Mouse (Mus musculus): ENCODE data around the gene Als2cr12.
"Not testable (repeated sequence)": the region's sequence is repeated elsewhere in the genome, so short reads cannot be mapped to it uniquely, and the experiment has no call there.

The Als2cr12 gene

GRCm38 (mm10) chr1:58719356-58719945 is 23.7 kb upstream of the Als2cr12 start:
- DNase-seq (ENCODE audit: low spot score in 2 of 2), result no peak

DNA sequence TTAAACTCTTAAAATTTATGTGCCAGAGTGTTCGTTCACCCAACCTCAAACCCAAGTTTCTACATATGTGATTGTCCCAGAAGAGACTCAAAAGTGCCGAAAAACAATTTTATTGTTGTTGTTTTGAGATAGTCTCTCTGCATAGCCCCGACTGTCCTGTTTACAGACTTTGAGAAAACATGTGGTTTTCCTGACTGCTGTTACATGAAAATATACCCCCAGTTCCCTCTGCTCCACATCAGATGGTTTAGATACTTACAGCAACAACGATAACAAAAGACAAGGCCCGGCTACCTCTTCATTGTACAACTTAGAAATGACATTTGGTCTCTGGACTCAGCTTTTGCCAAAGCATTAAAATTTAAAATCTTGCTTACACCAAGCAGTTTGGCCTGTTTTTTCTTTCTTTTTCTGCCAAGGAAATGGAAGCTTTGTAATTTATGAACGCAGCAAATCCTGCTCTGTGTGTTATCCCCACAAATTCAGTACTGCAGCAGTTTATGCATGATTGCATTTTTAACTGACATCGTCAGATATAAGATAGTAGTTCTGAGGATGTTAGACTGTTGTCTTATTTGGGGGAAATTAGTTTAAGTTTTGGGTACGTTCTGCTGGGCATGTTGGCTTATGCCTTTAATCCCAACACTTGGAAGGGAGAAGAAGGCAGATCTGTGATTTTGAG is 21.9 kb upstream of the Als2cr12 start:
- no peak for DNase-seq (ENCODE audit: low spot score in 2 of 2)

GRCm38 (mm10) chr1:58716883-58717220 is 21.1 kb upstream of the Als2cr12 start:
- no peak for DNase-seq (ENCODE audit: low spot score in 2 of 2)

- no peak for DNase-seq (ENCODE audit: low spot score in 2 of 2)
Observed at GRCm38 (mm10) chr1:58716162-58716882, 20.5 kb upstream of the Als2cr12 start.

DNA sequence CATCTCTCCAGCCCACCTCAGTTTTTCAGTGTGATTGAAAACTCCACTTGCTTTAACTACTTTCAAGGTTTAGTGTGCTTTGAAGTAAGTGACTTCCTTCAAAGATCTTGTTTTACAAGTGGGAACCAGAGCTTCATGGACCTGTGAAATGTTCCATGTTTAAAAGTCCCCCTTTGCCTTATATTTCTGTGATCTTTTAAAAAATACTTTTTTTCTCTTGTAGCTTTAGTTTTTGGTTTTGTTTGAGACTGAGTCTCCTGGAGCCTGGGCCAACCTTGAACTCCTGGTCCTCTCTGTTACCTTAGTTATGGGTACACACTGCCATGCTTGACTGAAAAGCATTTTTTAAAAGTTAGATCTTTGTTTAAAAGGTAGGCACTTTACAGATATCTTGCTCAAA is 19.7 kb upstream of the Als2cr12 start:
- DNase-seq (ENCODE audit: low spot score in 2 of 2), result no peak

GRCm38 (mm10) chr1:58714361-58714760 is 18.6 kb upstream of the Als2cr12 start:
- DNase-seq (ENCODE audit: low spot score in 2 of 2), result no peak

- DNase-seq (ENCODE audit: low spot score in 2 of 2), result peak in 1 of 2 experiments; percentile 57
Observed at GRCm38 (mm10) chr1:58713893-58714231, 18.1 kb upstream of the Als2cr12 start.

GRCm38 (mm10) chr1:58713081-58713892 is 17.5 kb upstream of the Als2cr12 start:
- DNase-seq (ENCODE audit: low spot score in 2 of 2), result peak in 1 of 2 experiments; percentile 46

DNA sequence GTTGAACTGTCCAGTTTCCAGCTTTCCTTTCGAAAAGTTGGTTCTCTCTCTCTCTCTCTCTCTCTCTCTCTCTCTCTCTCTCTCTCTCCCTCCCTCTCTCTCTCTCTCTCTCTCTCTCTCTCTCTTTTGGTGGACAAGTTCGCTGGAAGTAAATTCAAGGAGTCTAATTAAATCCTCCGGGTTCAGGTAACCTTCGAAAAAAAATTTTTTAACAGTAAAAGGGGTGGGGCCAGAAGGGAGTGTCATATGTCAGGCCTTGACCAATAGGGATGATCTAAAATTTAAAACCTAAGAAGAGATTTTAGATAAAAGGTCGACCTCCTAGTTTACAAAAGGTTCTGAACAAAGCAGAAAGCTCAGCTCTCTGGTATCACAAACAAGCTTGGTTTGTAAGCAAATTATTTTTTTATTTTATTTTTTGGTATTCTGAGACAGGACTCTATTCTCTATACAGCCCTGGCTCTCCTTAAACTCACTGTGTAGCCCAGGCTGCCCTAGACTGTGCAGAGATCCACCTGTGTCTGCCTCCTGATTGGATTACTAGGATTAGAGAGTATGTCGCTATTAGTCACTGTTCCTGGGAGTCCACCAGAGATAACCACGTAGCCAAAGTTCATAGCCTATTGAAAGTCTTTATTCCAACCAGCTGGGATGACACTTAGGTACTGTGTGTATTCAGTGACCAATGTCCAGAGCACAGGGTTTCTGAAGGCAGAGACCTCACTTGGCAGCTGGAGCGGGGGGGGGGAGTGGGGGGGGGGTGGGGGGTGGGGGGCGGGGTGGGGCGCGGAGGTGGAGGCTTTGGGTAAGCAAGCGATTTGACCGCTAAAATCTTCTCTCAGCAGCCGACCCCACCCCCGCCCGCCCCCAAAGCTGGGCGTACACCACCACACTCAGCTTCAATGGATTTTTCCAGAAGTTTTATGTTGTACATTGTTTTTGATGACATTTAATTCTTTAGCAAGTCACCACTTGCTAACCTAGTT is 16.6 kb upstream of the Als2cr12 start:
- DNase-seq (ENCODE audit: low spot score in 2 of 2), result no peak

GRCm38 (mm10) chr1:58711365-58712016 is 15.7 kb upstream of the Als2cr12 start, which contains the start of gene Cflar:
Cflar (plus strand) TSS chr1:58711508.
- peak; percentile 70 to 76 for DNase-seq (ENCODE audit: low spot score in 2 of 2)

GRCm38 (mm10) chr1:58710711-58711364 is 15.0 kb upstream of the Als2cr12 start:
- no peak for DNase-seq (ENCODE audit: low spot score in 2 of 2)

- not testable (repeated sequence) for DNase-seq (ENCODE audit: low spot score in 2 of 2)
Observed at GRCm38 (mm10) chr1:58710043-58710442, 14.3 kb upstream of the Als2cr12 start.

- not testable (repeated sequence) for DNase-seq (ENCODE audit: low spot score in 2 of 2)
Observed at GRCm38 (mm10) chr1:58700580-58701162, 4.9 kb upstream of the Als2cr12 start.

- no peak for DNase-seq (ENCODE audit: low spot score in 2 of 2)
Observed at GRCm38 (mm10) chr1:58699988-58700387, 4.2 kb upstream of the Als2cr12 start.

- no peak for DNase-seq (ENCODE audit: low spot score in 2 of 2)
Observed at GRCm38 (mm10) chr1:58698781-58699180, 3.0 kb upstream of the Als2cr12 start.

- DNase-seq (ENCODE audit: low spot score in 2 of 2), result not testable (repeated sequence)
Observed at GRCm38 (mm10) chr1:58697607-58698006, 1.8 kb upstream of the Als2cr12 start.

- no peak for DNase-seq (ENCODE audit: low spot score in 2 of 2)
Observed at GRCm38 (mm10) chr1:58693696-58694095, 2.1 kb downstream of the Als2cr12 start.

DNA sequence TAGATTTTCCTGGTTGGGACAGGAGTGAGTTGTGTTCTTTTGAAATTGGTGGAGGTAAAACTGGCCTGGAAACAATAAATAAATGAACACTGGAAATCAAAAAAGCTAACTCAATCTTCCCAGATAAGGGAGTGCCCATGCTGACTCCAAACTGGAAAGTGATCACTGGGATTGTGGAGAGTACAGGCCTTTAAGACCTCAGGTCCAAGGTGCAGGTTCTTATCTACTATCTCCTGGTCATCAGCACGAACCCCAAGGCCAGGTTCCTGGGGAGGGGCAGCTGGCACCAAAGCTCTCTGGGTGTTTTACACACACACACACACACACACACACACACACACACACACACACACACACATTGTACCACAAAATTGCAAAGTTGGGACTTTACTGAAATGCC is 4.1 kb downstream of the Als2cr12 start:
- DNase-seq (ENCODE audit: low spot score in 2 of 2), result not testable (repeated sequence)

- DNase-seq (ENCODE audit: low spot score in 2 of 2), result not testable (repeated sequence)
Observed at GRCm38 (mm10) chr1:58690834-58691488, 4.8 kb downstream of the Als2cr12 start.
